Mouse (Mus musculus): ENCODE measurements around the gene Pram1. TPM values are rescaled to one million over a fixed set of nuclear protein-coding genes. Genes with fewer than 3 reads are reported as not detected.

Pram1 gene
- polyA plus RNA-seq, 1 experiment from 2014 or later = 0.36 TPM

DNA sequence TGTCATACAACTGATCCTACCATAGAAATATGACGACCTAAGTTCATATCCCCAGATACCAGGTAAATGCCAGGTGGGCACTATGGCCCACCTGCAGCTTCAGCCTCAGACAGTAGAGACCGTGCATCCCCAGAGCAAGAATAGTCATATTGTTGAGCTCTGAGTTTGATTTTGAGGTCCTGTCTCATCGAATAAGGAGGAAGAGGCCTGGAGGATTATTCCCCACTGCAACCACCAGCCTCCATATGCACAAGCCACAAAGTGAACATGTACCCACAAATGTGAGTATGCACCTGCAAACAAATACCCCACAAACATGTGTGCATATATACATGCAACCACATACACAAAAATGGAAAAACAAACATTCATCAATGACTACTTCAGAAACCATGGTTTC is 10.6 kb upstream of the Pram1 start:
- no peaks in the 10 kb centered on the region for H3K9me3 ChIP-seq (replicated peaks; ENCODE audit: control insufficient read depth, low read length)
- H3K4me1 ChIP-seq (ENCODE audit: control insufficient read depth, insufficient read depth, low read length) = peaks cover 9% of the 10 kb centered on the region
- H3K9ac ChIP-seq (ENCODE audit: low read length) = no peak overlapping the region
- H3K27me3 ChIP-seq (replicated peaks; ENCODE audit: control insufficient read depth, insufficient read depth, low read length) = no peaks in the 10 kb centered on the region
- H3K27ac ChIP-seq (ENCODE audit: low read depth, low read length) = no peak overlapping the region
- H3K4me3 ChIP-seq (ENCODE audit: low read depth, low read length) = no peak overlapping the region
- DNase-seq (ENCODE audit: low spot score) (no peak), ATAC-seq (no peak)
- WGBS = 89% methylated on average over 3 of the region's 3 CpGs
- H3K36me3 ChIP-seq (ENCODE audit: control insufficient read depth, insufficient read depth, low read length) = peaks cover 17% of the 10 kb centered on the region
- no peak overlapping the region for H3K4me2 ChIP-seq (ENCODE audit: low read length)

DNA sequence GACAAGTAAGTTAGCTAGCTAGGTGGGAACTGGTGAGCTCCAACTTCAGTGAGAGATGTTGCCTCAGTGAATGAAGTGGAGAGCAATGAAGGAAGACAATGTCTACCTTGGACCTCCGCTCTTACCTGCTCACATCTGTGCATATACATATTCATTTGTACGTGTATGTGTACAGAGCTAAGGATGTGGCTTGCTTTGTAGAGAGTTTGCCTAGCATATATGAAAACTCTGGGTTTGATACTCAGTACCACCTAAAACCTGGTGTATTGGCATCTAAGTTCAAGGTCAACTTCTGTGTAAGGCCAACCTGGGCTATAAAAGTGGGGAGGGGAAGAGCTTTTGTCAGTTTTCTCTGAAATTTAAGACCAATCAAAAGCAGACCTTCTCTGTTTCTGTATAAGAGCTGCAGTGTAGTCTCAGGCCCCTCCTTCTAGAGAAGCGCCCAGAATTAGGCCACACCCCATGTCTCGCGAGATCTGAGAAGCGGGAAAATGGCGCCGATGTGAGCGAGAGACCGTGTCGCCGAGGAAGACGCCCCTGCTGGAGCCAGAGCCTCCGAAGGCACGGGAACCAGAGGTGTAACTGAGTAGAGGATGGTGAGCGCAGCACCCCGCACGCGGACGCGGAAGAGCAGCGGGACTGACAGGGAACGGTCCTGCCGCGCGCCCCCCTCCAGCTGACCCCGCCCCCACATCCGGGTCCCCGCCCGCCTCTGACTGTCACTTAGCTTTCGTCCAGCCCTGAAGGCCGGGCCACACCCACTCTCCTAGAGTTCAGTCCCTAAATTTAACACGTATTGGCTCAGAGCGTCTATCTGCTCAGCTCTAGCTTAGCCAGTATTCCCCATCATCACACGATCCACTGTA is 9.0 kb upstream of the Pram1 start, which contains the start of gene Zfp414:
Gene Zfp414 (plus strand): TSS at position 470 of the 866 bp plus-strand sequence.
- Histone ChIP-seq H3K27ac (ENCODE audit: low read depth, low read length) (peak within 1 kb of the TSS; percentile 92), H3K36me3 (ENCODE audit: control insufficient read depth, insufficient read depth, low read length) (peaks cover 17% of the 10 kb centered on the region), H3K27me3 (replicated peaks; ENCODE audit: control insufficient read depth, insufficient read depth, low read length) (no peaks in the 10 kb centered on the region), H3K9me3 (replicated peaks; ENCODE audit: control insufficient read depth, low read length) (no peaks in the 10 kb centered on the region), H3K4me3 (ENCODE audit: low read depth, low read length) (peak within 1 kb of the TSS; percentile 53), H3K4me1 (ENCODE audit: control insufficient read depth, insufficient read depth, low read length) (peaks cover 9% of the 10 kb centered on the region), H3K9ac (ENCODE audit: low read length) (peak within 1 kb of the TSS; percentile 74), H3K4me2 (ENCODE audit: low read length) (peak within 1 kb of the TSS; percentile 72)
- DNase-seq (ENCODE audit: low spot score) (peak; percentile 97), ATAC-seq (peak; percentile 97)
- WGBS = 3% methylated on average over 35 of the region's 35 CpGs

GRCm38 (mm10) chr17:33629487-33630125 is 8.2 kb upstream of the Pram1 start:
- H3K4me2 ChIP-seq (ENCODE audit: low read length) = peak overlapping the region; percentile 72
- peak overlapping the region; percentile 53 for H3K4me3 ChIP-seq (ENCODE audit: low read depth, low read length)
- H3K27ac ChIP-seq (ENCODE audit: low read depth, low read length) = peak overlapping the region; percentile 92
- peak overlapping the region; percentile 74 for H3K9ac ChIP-seq (ENCODE audit: low read length)
- no peak for DNase-seq (ENCODE audit: low spot score)
- H3K27me3 ChIP-seq (replicated peaks; ENCODE audit: control insufficient read depth, insufficient read depth, low read length) = no peaks in the 10 kb centered on the region
- no peaks in the 10 kb centered on the region for H3K9me3 ChIP-seq (replicated peaks; ENCODE audit: control insufficient read depth, low read length)
- peak; percentile 13; the same call in 1 of the 2 replicates for ATAC-seq
- H3K36me3 ChIP-seq (ENCODE audit: control insufficient read depth, insufficient read depth, low read length) = peaks cover 20% of the 10 kb centered on the region
- 74% methylated on average over 12 of the region's 12 CpGs for WGBS
- H3K4me1 ChIP-seq (ENCODE audit: control insufficient read depth, insufficient read depth, low read length) = peaks cover 9% of the 10 kb centered on the region

DNA sequence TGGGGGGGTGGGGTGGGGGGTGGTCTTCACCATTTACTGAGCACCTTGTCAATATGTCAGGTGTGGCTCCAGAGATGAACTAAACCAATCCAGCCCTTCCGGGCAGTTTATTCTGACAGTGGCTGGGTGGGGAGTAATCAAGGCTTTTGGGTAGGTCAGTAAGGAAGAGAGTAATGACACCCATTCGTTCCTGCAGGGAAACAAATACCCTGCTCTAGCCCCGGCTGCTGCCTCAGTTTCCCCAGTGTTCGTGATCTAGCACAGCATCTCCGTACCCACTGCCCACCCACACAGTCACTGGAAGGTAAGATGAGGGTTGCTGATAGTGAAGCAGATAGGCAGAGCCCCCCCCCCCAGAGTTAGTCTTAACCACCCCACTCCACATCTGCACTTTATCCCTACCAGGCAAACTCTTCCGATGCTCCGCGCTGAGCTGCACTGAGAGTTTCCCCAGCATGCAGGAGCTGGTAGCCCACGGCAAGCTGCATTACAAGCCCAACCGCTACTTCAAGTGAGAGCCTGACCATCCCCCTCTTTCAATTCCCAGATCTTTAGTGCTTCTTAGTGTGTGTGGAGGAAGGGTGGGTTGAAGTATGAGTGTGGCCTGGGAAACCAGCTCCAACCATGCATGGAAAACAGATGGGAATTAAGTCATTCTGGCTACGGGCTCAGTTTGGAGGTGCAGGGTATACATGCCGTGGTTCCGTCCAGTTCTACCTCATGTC is 7.5 kb upstream of the Pram1 start:
- no peak overlapping the region for H3K9ac ChIP-seq (ENCODE audit: low read length)
- no peaks in the 10 kb centered on the region for H3K9me3 ChIP-seq (replicated peaks; ENCODE audit: control insufficient read depth, low read length)
- no peaks in the 10 kb centered on the region for H3K27me3 ChIP-seq (replicated peaks; ENCODE audit: control insufficient read depth, insufficient read depth, low read length)
- H3K4me3 ChIP-seq (ENCODE audit: low read depth, low read length) = no peak overlapping the region
- 88% methylated on average over 13 of the region's 13 CpGs for WGBS
- no peak overlapping the region for H3K27ac ChIP-seq (ENCODE audit: low read depth, low read length)
- peaks cover 20% of the 10 kb centered on the region for H3K36me3 ChIP-seq (ENCODE audit: control insufficient read depth, insufficient read depth, low read length)
- no peak for ATAC-seq
- H3K4me2 ChIP-seq (ENCODE audit: low read length) = peak overlapping the region; percentile 72; the same call in 1 of the 2 replicates
- DNase-seq (ENCODE audit: low spot score) = no peak
- H3K4me1 ChIP-seq (ENCODE audit: control insufficient read depth, insufficient read depth, low read length) = peaks cover 9% of the 10 kb centered on the region

- Histone ChIP-seq H3K36me3 (ENCODE audit: control insufficient read depth, insufficient read depth, low read length) (peaks cover 24% of the 10 kb centered on the region), H3K4me3 (ENCODE audit: low read depth, low read length) (no peak overlapping the region), H3K9ac (ENCODE audit: low read length) (no peak overlapping the region), H3K4me2 (ENCODE audit: low read length) (no peak overlapping the region), H3K27me3 (replicated peaks; ENCODE audit: control insufficient read depth, insufficient read depth, low read length) (no peaks in the 10 kb centered on the region), H3K4me1 (ENCODE audit: control insufficient read depth, insufficient read depth, low read length) (peaks cover 9% of the 10 kb centered on the region), H3K27ac (ENCODE audit: low read depth, low read length) (no peak overlapping the region), H3K9me3 (replicated peaks; ENCODE audit: control insufficient read depth, low read length) (no peaks in the 10 kb centered on the region)
- DNase-seq (ENCODE audit: low spot score) (no peak), ATAC-seq (no peak)
- 95% methylated on average over 9 of the region's 9 CpGs for WGBS
These were observed 6.6 kb upstream of the Pram1 start for GRCm38 (mm10) chr17:33631236-33631635.

- H3K36me3 ChIP-seq (ENCODE audit: control insufficient read depth, insufficient read depth, low read length) = peaks cover 25% of the 10 kb centered on the region
- H3K4me2 ChIP-seq (ENCODE audit: low read length) = no peak overlapping the region
- 80% methylated on average over 5 of the region's 5 CpGs for WGBS
- H3K4me3 ChIP-seq (ENCODE audit: low read depth, low read length) = no peak overlapping the region
- DNase-seq (ENCODE audit: low spot score) = no peak
- H3K27ac ChIP-seq (ENCODE audit: low read depth, low read length) = no peak overlapping the region
- H3K27me3 ChIP-seq (replicated peaks; ENCODE audit: control insufficient read depth, insufficient read depth, low read length) = no peaks in the 10 kb centered on the region
- ATAC-seq = no peak
- peaks cover 9% of the 10 kb centered on the region for H3K4me1 ChIP-seq (ENCODE audit: control insufficient read depth, insufficient read depth, low read length)
- no peaks in the 10 kb centered on the region for H3K9me3 ChIP-seq (replicated peaks; ENCODE audit: control insufficient read depth, low read length)
- no peak overlapping the region for H3K9ac ChIP-seq (ENCODE audit: low read length)
These were observed 6.1 kb upstream of the Pram1 start for GRCm38 (mm10) chr17:33631796-33632195.

- Histone ChIP-seq H3K4me3 (ENCODE audit: low read depth, low read length) (no peak overlapping the region), H3K9me3 (replicated peaks; ENCODE audit: control insufficient read depth, low read length) (no peaks in the 10 kb centered on the region), H3K4me2 (ENCODE audit: low read length) (no peak overlapping the region), H3K27me3 (replicated peaks; ENCODE audit: control insufficient read depth, insufficient read depth, low read length) (no peaks in the 10 kb centered on the region), H3K36me3 (ENCODE audit: control insufficient read depth, insufficient read depth, low read length) (peaks cover 21% of the 10 kb centered on the region), H3K27ac (ENCODE audit: low read depth, low read length) (no peak overlapping the region), H3K9ac (ENCODE audit: low read length) (no peak overlapping the region), H3K4me1 (ENCODE audit: control insufficient read depth, insufficient read depth, low read length) (no peaks in the 10 kb centered on the region)
- 81% methylated on average over 2 of the region's 2 CpGs for WGBS
- ATAC-seq (no peak), DNase-seq (ENCODE audit: low spot score) (no peak)
These were observed 818 bp upstream of the Pram1 start for GRCm38 (mm10) chr17:33637038-33637437.

DNA sequence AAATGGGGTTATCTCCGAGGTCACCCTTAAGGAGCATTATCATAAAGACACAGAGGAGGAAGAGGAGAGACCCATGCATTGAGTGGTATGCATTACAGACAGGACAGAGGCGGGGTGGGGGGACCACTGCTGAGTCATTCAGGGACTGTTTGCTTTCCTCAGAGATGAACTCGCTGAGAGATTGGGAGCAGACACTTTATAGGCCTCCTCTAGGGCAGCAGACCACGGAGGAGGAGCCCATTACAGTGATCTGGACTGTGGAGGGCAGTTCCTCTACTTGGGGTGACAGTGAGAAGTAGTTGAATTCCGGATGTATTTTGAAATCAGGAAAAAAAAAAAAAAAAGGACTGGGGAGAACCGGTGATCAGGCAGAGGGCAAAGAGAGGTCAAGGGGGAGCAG is 1.9 kb downstream of the Pram1 start:
- H3K4me1 ChIP-seq (ENCODE audit: control insufficient read depth, insufficient read depth, low read length) = no peaks in the 10 kb centered on the region
- WGBS = 72% methylated on average over 6 of the region's 6 CpGs
- H3K4me3 ChIP-seq (ENCODE audit: low read depth, low read length) = no peak overlapping the region
- H3K9me3 ChIP-seq (replicated peaks; ENCODE audit: control insufficient read depth, low read length) = no peaks in the 10 kb centered on the region
- DNase-seq (ENCODE audit: low spot score) (no peak), ATAC-seq (no peak)
- no peak overlapping the region for H3K9ac ChIP-seq (ENCODE audit: low read length)
- H3K27ac ChIP-seq (ENCODE audit: low read depth, low read length) = no peak overlapping the region
- no peaks in the 10 kb centered on the region for H3K27me3 ChIP-seq (replicated peaks; ENCODE audit: control insufficient read depth, insufficient read depth, low read length)
- peaks cover 43% of the 10 kb centered on the region for H3K36me3 ChIP-seq (ENCODE audit: control insufficient read depth, insufficient read depth, low read length)
- no peak overlapping the region for H3K4me2 ChIP-seq (ENCODE audit: low read length)

All from forebrain, embryonic 14.5 days (tissue).